Mouse (Mus musculus): Measurements from ENCODE around the gene Chn2.

The Chn2 gene

DNA sequence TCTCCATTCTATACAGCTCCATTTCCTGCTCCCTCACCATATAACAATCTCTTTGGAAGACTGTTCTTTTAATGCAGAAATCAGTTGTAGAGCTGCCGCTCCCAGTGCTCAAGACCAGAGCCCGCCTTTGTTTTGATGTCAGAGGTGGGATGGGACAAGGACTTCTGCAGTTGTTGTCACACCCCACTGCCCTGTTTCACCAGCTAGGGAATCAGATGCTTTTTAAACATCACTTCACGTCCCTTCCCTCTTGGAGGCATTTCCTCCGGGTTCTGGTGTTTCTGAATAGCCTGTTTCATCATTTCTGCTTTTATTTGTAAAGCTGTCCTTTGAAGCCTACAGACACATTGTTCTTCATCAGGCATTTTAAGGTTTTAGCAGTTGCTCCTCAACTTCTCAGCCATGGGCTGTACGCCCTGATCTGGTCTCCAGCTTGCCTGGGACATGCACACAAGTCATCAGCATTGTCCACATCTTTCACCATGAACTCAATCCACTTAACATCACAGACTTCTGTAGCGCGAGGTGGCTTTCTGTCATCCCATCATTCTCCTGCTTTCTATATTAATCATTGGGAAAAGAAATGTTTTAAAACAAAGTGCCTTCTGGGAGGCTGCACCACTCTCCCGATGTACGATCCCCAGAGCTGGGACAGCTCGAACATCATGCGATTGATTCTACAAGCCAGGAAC, 160.8 kb downstream of the Chn2 start:
- DNase-seq (ENCODE audit: low spot score): no peak

GRCm38 (mm10) chr6:54202311-54203020, 163.1 kb downstream of the Chn2 start:
- no peak for DNase-seq (ENCODE audit: low spot score)

GRCm38 (mm10) chr6:54203316-54203715, 164.0 kb downstream of the Chn2 start:
- no peak for DNase-seq (ENCODE audit: low spot score)

- DNase-seq (ENCODE audit: low spot score): no peak
These were observed 164.6 kb downstream of the Chn2 start for GRCm38 (mm10) chr6:54203926-54204325.

GRCm38 (mm10) chr6:54204931-54205330, 165.6 kb downstream of the Chn2 start:
- DNase-seq (ENCODE audit: low spot score): no peak

DNA sequence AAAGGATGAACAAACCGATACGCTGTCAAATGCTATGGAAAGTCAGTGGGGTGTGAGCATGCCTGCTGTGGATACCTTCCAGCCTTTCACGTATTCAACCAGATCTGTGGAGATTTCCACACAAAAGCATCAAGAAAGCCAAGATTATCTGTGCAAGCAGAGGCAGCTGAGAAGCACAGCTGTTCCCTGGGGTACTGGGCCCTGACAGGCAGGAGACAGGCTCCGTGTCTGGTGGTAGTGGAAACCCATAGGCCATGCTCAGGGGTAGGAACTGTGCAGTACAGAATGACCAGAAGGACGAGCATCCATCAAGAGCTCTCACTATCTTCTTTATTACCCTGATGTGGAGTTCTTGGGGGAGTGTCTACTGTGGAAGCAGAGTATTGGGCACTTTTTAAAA, 166.1 kb downstream of the Chn2 start:
- DNase-seq (ENCODE audit: low spot score): no peak

DNA sequence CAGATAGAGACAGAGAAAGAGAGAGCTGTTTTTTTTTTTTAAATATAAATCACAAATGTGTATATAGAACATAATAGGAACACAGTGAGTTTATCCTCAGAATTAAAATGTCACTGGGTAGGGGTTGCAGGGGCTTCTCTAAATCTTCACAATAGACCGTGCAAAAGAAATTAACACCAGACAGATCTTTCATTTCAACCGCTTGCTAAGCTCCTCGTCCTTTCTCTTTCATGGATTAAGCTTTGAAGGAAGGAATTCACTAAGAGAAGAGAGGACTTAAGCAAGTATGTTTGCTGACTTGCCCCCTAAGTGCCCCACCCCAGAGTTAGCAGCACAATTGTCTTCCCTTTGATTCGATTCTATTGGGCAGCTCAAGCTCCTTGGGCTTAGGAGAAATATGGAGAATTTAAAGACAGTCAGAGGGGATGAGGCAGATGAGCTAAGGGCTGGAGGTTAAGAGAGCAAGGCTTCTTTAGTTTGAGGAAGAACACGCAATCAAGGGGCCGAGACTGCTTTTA, 166.9 kb downstream of the Chn2 start:
- no peak for DNase-seq (ENCODE audit: low spot score)

GRCm38 (mm10) chr6:54208786-54209185, 169.4 kb downstream of the Chn2 start:
- no peak for DNase-seq (ENCODE audit: low spot score)

DNA sequence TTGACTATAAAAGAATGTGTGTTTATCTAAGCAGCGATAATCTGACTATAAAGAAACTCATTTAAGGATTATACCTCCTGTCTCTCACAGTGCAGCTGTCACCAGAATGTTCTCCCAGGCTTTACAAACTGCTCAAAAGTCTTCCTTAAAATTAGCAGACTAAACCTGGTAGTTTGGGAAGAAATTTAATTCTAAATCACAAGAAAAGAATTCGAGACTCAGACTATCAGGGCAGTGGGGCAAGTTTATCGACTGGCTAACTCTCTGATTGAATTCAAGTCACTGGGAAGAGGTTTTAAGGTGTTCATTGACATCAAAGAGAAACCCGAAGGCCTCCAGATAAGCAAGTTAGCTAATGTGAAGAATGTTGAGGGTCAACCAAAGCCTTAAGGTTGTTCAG, 171.6 kb downstream of the Chn2 start:
- DNase-seq (ENCODE audit: low spot score): no peak

- no peak for DNase-seq (ENCODE audit: low spot score)
These were observed 172.6 kb downstream of the Chn2 start for GRCm38 (mm10) chr6:54211939-54212338.

DNA sequence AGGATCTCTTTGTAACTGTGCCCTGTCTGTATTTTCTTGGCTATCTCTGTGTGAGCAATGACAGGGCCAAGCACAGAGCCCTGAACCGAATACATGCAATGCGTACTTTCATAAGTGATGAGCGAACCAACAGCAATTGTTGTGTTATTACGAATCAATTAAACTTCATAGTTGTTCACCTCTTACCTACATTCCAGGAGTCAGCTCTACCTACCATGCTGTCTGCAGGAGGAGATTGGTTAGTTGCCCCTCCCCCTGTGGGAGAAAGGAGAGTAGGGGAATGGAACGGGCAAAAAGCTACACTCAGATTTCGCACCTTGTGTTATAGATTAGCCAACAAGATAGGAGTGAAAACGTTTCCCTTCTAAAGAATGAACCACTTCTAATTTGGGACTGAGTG, 174.4 kb downstream of the Chn2 start:
- DNase-seq (ENCODE audit: low spot score): no peak

DNA sequence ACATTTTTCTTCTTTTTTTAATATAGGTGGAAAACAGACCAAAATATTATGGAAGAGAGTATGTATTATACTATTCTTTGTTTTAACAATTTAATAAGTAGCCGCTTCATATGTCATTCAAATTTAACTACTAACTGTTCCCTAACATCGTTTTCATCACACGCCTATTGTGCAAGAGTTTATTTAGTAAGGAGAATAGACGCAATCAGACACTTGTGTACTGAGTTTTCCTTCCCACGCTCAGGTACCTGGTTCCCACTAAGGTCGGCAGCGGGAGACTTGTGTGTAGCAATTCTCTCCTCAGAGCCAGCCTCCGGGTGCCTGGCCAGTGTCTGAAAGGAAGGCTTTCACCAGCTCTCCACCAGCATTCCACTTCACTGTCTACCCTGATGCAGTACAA, 176.3 kb downstream of the Chn2 start:
- DNase-seq (ENCODE audit: low spot score): no peak

GRCm38 (mm10) chr6:54216512-54216911, 177.2 kb downstream of the Chn2 start:
- DNase-seq (ENCODE audit: low spot score): no peak

- no peak for DNase-seq (ENCODE audit: low spot score)
These were observed 180.8 kb downstream of the Chn2 start for GRCm38 (mm10) chr6:54220124-54220523.

DNA sequence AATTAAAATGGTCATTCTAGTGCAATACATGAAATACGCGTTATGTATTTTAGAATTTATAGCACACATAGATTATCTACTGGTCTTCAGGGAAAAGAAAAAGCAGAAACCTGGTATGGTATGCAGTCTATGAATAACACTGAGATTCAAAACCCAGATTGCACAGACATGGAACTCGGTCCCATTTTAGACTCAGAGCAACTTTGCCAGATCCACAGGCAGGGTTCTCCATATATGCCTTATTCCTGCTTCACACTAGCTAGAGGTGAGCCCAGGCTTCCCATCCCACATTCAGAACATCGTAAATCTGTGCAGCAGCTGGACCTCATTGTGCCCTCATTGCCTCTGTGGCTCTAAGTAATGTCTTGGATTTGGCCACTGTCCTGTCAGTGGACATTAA, 184.2 kb downstream of the Chn2 start:
- DNase-seq (ENCODE audit: low spot score): no peak

DNA sequence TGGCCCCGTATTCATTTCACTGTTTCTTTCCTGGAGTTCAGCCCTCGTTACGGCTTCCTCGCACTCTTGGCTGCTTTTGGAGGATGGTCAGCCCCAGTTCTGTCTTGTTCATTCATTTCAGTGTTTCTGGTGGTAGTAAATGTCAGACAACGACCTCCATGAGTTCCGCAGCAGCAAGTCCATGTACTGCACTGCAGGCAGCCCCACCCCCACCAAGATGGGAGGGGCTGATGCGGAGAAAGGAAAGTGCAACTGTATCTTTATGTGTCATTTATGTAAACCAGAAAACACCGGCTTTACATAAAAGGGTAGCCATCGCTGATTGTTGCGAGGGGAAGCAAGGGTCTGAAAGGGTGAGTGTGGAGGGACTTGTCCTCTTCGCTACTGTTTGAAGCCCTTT, 185.0 kb downstream of the Chn2 start:
- no peak for DNase-seq (ENCODE audit: low spot score)

DNA sequence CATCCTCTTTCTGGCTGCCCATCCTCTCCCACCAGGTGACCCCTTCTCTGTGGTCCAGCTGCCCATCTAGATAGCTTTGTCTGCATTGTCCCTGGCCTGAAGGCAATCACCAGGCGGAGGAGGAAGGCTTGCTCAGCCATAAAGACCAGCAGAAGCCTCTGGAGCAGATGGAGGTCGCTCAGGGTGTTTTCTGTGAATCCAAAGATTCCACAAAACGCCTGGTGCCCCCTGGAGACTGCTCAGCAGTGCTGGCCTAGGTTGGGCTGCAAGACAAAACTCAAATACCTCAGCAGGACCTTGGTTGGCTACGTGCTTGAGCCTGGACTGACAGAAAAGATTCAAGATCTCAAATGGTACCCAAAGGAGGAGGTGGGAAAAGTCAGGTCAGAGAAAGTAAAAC, 186.0 kb downstream of the Chn2 start:
- no peak for DNase-seq (ENCODE audit: low spot score)

DNA sequence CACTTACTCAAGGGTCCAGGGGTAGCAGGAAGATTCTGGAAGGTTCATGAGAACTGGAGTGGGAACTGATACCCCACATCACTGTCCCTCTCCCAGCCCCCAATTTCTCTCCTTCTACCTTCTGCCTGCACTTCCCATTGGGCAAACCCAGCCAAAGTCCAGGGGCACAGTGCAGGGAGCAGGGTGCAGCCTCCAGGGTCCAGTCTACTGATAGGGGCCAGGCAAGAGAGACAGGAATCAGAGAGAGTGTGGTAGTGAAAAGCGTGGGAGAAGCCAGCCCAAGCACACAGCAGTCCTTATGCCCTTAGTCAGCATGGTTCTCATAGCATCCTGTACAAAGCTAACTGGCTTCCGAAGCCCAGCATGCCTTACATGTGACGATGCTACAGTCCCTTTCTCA, 187.7 kb downstream of the Chn2 start:
- no peak for DNase-seq (ENCODE audit: low spot score)

DNA sequence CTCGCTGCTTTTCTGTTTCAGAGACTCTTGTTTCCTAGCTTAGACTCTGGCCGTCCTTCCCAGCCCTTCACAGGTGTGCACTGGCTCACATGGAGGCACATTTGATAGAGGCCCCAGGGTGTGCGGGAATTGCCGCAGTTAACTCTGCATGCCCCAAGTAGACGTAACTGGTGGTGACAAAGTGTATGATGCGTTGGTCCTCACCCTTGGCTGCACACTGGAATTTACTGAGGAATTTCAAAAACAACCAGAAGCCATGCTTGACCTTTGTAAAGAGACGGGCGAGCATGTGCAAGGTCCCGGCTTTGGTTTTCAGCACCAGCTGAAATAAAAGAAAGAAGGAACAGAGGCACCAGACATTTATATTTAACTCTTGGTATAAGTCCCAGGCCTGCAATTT, 189.1 kb downstream of the Chn2 start:
- DNase-seq (ENCODE audit: low spot score): no peak

GRCm38 (mm10) chr6:54228874-54229273, 189.5 kb downstream of the Chn2 start:
- no peak for DNase-seq (ENCODE audit: low spot score)

- no peak for DNase-seq (ENCODE audit: low spot score)
These were observed 192.6 kb downstream of the Chn2 start for GRCm38 (mm10) chr6:54231769-54232558.

GRCm38 (mm10) chr6:54236441-54236840, 197.1 kb downstream of the Chn2 start:
- DNase-seq (ENCODE audit: low spot score): no peak

- DNase-seq (ENCODE audit: low spot score): no peak
These were observed 202.4 kb downstream of the Chn2 start for GRCm38 (mm10) chr6:54241761-54242160.
